Mouse (Mus musculus): Measurements from ENCODE around the gene Ydjc. TPM values are rescaled to one million over a fixed set of nuclear protein-coding genes. Genes with fewer than 3 reads are reported as not detected.

Ydjc gene
- total RNA-seq (2023): 1 to 10 TPM; 4.2 to 7.8 TPM

GRCm38 (mm10) chr16:17144339-17144738 is at the start of gene Ydjc:
TSS of gene Ydjc (plus strand) at chr16:17144621.

GRCm38 (mm10) chr16:17110771-17111743 is 33.4 kb upstream of the Ydjc start, which contains the start of gene Ppil2:
TSS of gene Ppil2 (minus strand) at chr16:17111257.

GRCm38 (mm10) chr16:17124871-17125520 is 19.4 kb upstream of the Ydjc start, which contains the start of gene 2610318N02Rik:
TSS of gene 2610318N02Rik (minus strand) at chr16:17125167.

GRCm38 (mm10) chr16:17132089-17132905 is 12.1 kb upstream of the Ydjc start, which contains the start of gene Sdf2l1:
TSS of gene Sdf2l1 (minus strand) at chr16:17132383.

GRCm38 (mm10) chr16:17146772-17147235 is 2.4 kb downstream of the Ydjc start, which contains the start of gene Ccdc116:
TSS of gene Ccdc116 (minus strand) at chr16:17147229.

GRCm38 (mm10) chr16:17202549-17202948 is 58.1 kb downstream of the Ydjc start, which contains the start of gene Ube2l3:
TSS of gene Ube2l3 (minus strand) at chr16:17202649.

GRCm38 (mm10) chr16:17208389-17209361 is 64.3 kb downstream of the Ydjc start, which contains the start of gene Rimbp3:
TSS of gene Rimbp3 (plus strand) at chr16:17208603.

Other genes starting within 250 kb of the Ydjc start
- gene Ppm1f, start 248.2 kb upstream of the Ydjc start, total RNA-seq (2023): 10 to 100 TPM; 20.2 to 22.2 TPM
- gene Mapk1, start 161.2 kb upstream of the Ydjc start, total RNA-seq (2023): 100 to 1,000 TPM; 174 to 190 TPM
- 1 to 10 TPM; 2.6 to 4.3 TPM for gene Ypel1, start 74.9 kb upstream of the Ydjc start, total RNA-seq (2023)
- 100 to 1,000 TPM; 128 to 139 TPM for gene Ppil2, start 33.4 kb upstream of the Ydjc start, total RNA-seq (2023)
- 1 to 10 TPM; 6.9 to 9.6 TPM for gene 2610318N02Rik, start 19.5 kb upstream of the Ydjc start, total RNA-seq (2023)
- gene Sdf2l1, start 12.2 kb upstream of the Ydjc start, total RNA-seq (2023): 10 to 100 TPM; 12.5 to 19.3 TPM
- gene Ccdc116, start 2.6 kb downstream of the Ydjc start, total RNA-seq (2023): 1 to 10 TPM; 2.0 to 2.2 TPM
- 100 to 1,000 TPM; 102 to 107 TPM for gene Ube2l3, start 58.0 kb downstream of the Ydjc start, total RNA-seq (2023)
- gene Rimbp3, start 64.0 kb downstream of the Ydjc start, total RNA-seq (2023): under 1 TPM; 0.09 to 0.17 TPM
- 1 to 10 TPM; 3.0 to 4.1 TPM for gene Hic2, start 89.0 kb downstream of the Ydjc start, total RNA-seq (2023)
- gene Tmem191c, start 131.5 kb downstream of the Ydjc start, total RNA-seq (2023): 10 to 100 TPM; 29.1 to 30.4 TPM
- not detected for gene Serpind1, start 186.8 kb downstream of the Ydjc start, total RNA-seq (2023)

Data from T-cell, adult 66 days (primary cell).